Comparison of ENCODE assay signal across 18 mouse cellular contexts in genomic region chr4:119836181-119836580, GRCm38 (mm10).
"Had no signal": no experiment of that assay in that cellular context is flagged by ENCODE, and none has a peak within 500 bp of the region (broad histone marks: within the 10 kb centered on the region; RNA-seq: fewer than 3 reads in every experiment).

No protein-coding gene starts in this region.

- H3K27me3 ChIP-seq: kidney, embryonic 15.5 days; limb, embryonic 15.5 days; liver, embryonic 15.5 days; neural tube, embryonic 15.5 days had no signal

- H3K9me3 ChIP-seq: kidney, embryonic 15.5 days; limb, embryonic 15.5 days; liver, embryonic 15.5 days; midbrain, embryonic 10.5 days; neural tube, embryonic 15.5 days had no signal

- H3K36me3 ChIP-seq: kidney, embryonic 15.5 days; limb, embryonic 15.5 days; liver, embryonic 15.5 days; midbrain, embryonic 10.5 days; neural tube, embryonic 15.5 days had no signal

- H3K4me1 ChIP-seq: limb, embryonic 15.5 days; liver, embryonic 15.5 days; midbrain, embryonic 10.5 days; neural tube, embryonic 15.5 days had no signal

- H3K4me3 ChIP-seq: kidney, embryonic 15.5 days; limb, embryonic 15.5 days; liver, embryonic 15.5 days; midbrain, embryonic 10.5 days; myocyte; neural tube, embryonic 15.5 days had no signal

- H3K4me2 ChIP-seq: kidney, embryonic 15.5 days; limb, embryonic 15.5 days; liver, embryonic 15.5 days; lung, embryonic 14.5 days; neural tube, embryonic 15.5 days had no signal

- ATAC-seq: intestine, embryonic 16.5 days had no signal

- H3K9ac ChIP-seq: kidney, embryonic 15.5 days; limb, embryonic 15.5 days; liver, embryonic 15.5 days; lung, embryonic 14.5 days; neural tube, embryonic 15.5 days had no signal

- H3K27ac ChIP-seq: kidney, embryonic 15.5 days; limb, embryonic 15.5 days; liver, embryonic 15.5 days; midbrain, embryonic 10.5 days; neural tube, embryonic 15.5 days had no signal

- DNase-seq: kidney, adult 2 months; kidney, postnatal 25 days; layer of hippocampus, adult 9-11 months; layer of hippocampus, postnatal 36 days; lung, embryonic 14.5 days; lung, postnatal 36 days; midbrain, embryonic 14.5 days; right cerebral cortex, adult 18-20 months; right cerebral cortex, postnatal 25 days; thymus, adult 18-20 months; thymus, postnatal 14 days had no signal
